Mouse (Mus musculus): Measurements from ENCODE around the gene Wbp1.

DNA sequence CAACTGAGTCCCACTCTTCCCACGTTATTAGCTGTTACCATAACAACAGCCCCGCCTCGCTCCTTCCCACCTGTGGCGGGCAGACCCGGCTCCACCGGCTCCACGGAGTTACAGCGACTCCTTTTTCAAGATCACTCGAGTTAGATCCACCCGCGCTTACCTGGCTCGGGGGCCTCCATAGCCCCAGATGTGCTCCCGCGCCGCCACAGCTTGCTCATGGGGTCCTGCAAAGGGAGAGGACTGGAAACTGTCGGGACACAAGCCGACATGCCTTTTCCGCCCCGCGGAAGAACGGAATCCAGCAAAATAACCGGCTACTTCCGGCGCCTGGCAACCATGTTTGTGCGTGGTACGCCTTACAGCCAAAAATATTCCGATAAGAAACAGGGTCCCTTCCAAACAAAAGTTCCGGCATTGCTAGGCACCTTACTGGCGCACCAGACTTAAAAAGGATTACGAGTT lies 3.5 kb upstream of the Wbp1 start:
- TF ChIP-seq FLI1 (IDR thresholded peaks at IDR 0.05; ENCODE audit: low read length) (no peak), GATA1 (IDR thresholded peaks at IDR 0.05; ENCODE audit: borderline replicate concordance, low read length) (no peak)

Measured in megakaryocyte, embryonic 14.5 days (primary cell).